Mouse (Mus musculus) hindlimb bud, embryonic 11.5 days (tissue): ENCODE results near the gene Pgm5.

Experiments used
- DNase-seq: peaks from one replicate; pipeline ENCODE4 v3.0.0-alpha.2; 2012; ENCODE audit warnings: low read depth, low spot score; ENCODE audit errors: extremely low spot score

Pgm5 gene

DNA sequence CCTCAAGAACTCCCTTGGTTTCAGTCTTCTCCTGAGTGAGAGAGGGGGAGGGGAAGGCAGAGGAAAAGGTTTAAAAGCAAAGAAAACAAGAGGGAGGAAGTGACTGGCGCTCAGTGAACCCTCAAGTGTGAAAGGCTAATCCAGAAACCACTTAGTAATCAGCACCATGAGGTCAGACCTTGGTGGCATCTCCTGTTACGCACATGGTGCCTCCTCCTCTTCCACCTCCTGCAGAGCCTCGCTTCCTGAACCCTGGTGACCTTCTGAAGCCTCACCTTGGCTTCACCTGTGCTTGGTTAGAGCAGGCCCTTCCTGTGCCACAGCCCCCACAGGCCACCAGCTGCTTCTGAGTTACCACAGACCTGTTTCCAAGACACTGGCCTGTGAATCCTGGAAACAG is 190.1 kb downstream of the Pgm5 start:
- DNase-seq, result no peak

DNA sequence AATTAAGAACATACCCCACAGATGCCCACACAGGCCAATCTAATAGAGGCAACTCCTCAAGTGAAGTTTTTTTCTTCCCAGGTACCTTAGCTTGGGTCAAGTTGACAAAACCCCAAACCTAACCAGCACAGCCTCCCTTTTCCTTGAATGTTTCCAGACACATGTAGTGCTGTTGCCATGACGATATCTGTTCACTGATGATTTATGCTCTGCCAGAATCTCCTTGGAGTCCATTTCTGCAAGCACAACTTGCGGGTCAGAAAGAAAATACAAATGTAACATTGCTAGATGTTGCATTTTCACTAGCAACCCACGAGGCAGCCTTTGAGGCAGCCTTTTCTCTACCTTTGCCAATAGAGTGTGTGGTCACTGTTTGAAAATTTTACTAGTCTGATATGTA is 194.1 kb downstream of the Pgm5 start:
- DNase-seq, result no peak

DNA sequence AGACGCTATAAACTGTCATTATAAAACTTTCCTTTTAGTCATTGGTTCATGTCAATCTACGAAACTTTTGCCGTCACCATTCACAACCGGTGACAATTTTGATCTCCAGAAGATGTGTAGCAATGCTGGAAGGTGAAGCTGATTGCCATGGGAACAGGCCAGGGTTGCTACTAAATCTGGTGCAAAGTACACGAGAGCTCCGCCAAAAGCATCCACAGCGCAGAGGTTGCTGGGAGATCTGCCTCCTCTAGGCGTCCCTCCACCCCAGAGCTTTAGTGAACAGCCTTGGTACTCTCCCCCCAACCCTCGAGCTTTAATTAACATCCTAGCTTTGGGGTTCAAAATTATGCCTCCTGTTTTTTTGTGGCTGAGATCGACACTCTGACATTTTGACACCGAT is 195.9 kb downstream of the Pgm5 start:
- DNase-seq, result no peak

DNA sequence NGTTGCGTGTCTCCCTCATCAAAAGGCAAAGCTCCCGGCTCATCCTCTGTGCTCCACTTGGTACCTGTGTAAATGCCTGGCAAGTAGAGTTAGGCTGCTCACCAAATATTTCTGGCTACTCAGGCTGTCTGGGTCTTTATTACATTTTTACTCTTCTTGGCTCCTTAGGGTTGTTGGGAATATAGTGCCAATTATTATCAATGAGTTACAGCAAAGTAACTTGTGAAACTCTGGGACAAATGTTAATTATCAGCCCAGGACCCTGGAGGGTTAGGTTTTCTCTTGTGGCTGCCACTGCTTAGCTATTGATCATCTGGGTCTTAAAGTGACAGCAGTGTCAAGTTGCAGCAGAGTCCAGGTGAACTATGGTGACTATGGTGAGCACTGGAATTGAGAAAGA is 199.3 kb downstream of the Pgm5 start:
- DNase-seq, result no peak

DNA sequence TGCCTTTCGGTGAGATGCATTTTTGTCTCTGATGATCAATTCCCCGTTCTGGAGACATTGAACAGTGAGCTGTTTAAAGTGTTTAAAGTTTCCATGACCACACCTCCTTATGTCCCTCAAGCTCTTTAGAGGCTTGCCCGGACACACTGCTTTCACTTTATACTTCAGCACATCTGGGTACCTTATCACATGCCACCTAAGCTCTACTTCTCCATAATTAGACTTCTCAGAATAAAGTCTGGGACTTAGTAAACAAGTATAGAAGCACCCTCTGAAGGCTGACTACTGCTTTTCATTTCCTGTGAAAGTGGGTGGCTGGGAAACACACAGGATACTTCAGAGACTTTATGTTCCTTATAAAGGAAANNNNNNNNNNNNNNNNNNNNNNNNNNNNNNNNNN is 204.7 kb downstream of the Pgm5 start:
- DNase-seq, result no peak

DNA sequence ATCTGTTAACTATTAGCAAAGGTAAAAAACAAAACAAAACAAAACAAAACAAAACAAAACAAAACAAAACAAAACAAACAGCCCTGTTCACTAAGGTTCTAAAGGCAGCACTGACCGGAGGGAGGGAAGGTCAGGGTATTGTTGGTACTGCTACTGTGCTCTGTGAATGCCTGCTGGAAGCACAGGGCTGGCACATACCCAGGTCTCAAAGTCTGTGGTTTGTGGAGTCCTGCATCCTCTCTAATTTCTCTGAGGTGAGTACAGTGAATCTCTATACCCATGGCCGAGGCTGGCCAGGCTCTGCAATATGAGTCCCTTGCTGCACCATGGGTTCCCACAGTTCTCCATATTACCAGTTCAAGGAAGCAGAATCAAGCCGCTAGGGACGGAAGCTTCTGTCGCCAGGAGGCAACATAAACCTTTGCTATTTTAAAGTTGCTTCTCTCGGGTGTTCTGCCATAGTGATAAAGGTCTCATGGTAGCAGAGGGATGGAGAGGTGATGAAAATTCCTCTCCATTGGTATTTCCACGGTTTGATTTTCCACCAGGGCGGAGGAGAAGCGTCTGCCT is 208.3 kb downstream of the Pgm5 start:
- DNase-seq, result no peak

DNA sequence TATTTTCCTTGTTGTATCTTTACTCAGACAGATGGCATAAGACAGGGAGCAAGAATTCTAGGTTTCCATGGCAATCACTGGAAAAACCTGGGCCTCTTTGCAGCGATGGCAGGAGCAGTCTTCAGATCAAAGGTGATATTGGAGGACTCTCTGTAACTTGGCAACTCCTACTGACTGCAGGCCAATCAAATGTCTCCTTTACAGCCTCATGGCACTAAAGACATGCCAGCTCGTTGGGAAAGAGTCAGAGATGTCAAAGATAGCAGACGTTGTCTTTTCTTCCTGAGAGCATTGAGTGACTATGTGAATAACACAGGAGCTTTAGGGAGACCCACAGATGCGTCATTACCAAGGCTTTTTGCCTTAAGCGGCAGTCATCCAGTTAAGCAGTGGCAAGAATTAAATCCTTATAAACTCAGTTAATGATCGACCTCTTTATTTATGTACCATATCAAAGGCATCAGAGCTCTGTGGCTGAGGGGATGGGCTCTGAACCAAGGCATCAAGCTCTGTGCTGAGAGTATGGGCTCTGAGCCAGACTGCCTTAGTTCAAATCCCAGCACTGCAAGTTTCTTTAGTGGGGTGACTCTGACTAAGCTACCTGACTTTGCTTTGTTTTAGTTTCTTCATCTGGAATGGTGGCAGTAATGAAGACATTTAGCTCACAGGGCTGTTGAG is 209.2 kb downstream of the Pgm5 start:
- DNase-seq, result no peak

DNA sequence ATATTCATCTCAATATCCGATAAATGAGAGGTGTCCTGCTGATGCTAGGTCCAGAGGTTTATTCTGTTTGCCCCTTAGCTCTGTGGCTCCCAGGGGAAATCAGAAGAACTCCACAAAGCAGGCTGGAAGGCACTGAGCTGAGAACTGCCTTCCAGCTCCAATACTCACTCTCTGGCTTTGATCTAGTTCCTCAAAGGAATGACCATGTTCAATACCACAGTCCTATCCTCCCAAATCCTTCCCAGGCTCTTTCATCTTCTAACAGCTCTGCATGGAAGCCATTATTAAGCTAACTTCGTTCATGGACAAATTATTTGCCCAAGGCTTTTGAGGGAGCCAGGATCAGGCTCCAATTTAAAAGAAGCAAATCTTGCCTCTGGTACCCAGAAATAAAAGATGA is 210.1 kb downstream of the Pgm5 start:
- no peak for DNase-seq

DNA sequence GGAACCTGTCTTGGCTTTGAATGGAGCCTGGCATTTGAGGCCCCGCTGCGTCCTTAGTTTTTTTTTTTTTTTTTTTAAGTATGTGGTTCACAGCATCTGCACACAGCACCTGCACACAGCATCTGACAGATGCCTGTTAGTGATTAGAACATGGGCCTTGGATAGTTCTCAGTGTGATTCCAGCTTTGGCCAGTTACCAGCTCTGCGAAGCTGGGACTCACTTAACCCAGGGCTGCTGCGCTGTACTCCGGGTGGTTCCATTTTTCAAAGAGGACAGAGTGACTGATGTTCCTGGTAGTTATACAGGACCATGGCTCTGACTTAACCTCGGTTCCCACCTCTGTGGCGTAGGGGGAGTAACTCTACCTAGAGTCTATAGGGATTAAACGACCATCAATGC is 211.2 kb downstream of the Pgm5 start:
- DNase-seq, result no peak

DNA sequence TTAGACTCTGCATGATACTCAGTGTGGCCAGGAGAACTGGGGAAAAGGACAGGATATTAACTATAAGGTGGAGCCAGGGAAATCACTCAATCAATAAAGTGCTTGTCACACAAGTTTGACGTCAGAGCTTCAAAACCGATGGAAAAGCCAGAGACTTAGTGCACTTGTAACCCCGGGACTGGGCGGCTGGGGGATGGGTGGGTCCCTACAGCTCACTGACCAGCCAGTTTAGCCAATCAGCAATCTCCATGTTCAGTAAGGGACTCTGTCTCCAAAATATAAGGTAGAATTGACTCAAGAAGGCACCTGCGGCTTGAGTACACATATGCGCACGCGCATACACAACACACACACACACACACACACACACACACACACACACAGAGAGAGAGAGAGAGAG is 213.6 kb downstream of the Pgm5 start:
- DNase-seq, result no peak

DNA sequence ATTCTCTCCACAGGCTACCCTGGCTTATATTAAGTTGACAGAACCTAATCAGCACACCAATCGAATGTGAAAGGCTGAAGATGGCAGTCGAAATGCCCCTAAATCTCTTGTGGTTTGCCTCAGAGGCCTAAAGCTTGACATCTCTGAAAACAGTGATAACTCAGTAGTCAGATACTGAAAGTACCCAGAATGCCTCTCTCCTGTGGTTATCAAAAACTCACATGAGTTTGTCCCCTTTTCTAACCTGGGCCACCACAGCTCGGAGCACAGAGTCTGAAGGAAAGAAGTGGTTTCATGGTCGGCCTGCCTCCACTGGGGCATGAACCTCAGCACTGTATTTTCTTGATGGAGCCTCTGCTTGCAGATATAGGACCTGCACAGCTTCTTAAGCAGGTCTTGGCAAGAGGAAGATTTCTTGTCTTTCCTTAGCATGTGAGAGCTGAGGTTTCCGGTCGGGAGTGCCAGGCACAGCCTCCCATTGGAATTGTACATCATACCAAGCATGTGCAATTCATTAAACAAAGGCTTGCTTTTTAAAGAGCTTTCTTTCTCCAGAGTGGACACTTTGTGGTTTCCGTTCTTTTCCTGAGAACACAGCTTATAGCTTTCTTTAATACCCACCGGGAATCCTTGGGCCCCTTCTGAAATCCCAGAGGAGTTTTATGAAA is 215.4 kb downstream of the Pgm5 start:
- no peak for DNase-seq

DNA sequence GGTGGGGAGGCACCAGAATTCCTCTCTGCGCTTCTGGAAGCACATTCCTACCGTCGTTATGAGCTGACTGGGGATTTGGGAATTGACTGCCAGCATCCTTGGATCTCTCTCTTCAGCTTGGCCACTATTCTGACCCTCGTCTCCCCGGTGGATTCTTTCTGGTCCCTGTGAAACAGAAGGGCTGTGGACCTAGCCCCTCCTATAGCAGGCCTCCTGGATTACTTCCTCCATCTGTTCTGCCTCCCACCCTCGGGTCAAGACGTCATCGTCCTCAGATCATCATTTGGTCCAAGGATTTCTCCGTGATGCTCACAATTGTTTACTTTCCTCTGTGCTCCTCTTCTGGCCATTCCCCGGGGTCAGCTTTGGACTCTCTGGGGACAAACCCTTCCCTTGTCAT is 216.7 kb downstream of the Pgm5 start:
- no peak for DNase-seq

DNA sequence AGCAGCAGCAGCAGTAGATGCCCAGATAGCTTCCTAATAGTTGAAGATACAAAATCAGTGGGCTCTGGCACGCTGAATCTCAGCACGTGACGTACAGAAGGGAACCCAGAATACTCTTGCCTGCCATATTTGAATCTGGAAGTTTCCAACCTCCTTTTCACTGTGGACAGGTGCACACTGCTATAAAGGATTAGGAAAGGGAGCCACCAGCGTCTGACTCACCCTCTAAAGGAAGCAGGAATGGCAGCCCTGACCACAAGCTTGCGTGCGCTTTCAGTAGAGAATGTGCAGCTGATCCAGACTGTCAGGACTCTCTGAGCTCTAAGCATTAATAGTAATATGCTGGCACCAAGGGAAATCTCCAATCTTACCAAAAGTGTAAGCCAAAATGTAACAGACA is 220.7 kb downstream of the Pgm5 start:
- no peak for DNase-seq

DNA sequence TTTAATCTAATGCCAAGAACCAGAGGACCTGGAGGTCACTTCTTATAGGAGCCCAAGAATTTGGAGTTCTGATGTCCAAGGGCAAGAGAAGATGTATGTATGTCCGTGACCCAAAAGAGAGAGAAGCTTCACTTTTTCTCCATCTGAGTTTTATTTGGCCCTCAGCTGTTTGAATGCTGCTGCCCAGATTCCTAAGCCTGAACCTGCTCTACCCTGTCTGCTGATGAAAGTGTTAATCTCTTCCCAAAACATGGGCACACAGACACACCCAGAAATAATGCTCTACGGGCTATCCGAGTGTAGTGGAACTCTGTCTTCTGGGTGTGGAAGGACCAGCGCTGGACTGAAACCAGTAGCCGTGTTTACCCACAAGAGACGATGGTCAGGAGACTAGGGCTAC is 223.7 kb downstream of the Pgm5 start:
- DNase-seq, result no peak

DNA sequence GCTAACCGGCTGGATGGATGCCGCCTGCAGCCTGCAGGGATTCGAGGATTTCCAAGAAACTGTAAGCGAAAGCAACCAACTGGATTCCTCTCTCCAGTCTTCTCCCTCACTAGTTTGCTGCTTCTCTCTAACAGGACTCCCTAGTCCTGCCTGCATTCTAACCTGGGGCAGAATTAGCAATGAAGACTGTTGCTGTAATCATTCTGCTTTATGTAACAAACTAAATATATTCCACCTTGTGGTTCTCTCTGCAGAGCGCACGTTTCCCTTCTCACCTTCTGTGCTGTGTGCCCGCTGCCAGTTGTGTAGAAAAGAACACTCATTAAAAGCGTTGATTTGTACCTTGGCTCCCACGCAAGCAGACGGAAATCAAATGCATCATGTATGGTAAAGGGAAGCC is 225.0 kb downstream of the Pgm5 start:
- DNase-seq, result no peak

DNA sequence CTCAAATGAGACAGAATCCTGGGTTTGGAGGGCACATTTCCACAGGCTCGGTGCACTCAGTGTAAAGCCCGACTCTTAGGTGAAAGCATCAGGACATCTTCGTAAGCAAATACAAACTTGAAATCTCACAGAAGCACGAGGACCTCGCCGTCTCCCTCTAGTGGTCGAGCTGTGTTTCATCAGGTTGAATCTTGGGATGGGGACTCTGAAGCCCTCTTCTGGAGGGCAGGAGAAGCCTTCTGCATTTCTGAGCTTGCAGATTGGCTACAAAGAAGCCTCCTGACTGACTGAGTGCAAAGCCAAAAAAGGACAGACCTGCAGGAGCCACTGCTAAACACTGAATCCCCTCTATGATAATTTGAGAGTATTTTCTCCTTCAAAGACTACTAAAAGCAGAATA is 227.1 kb downstream of the Pgm5 start:
- peak; percentile 68 for DNase-seq
